Mouse (Mus musculus) megakaryocyte, embryonic 14.5 days (primary cell): ENCODE results near the gene Arhgdib. TPM values are rescaled to one million over a fixed set of nuclear protein-coding genes. Genes with fewer than 3 reads are reported as not detected.
A peak's percentile ranks its signal among the peaks of the same experiment; 100 is the strongest.

ENCODE experiments used
- H3K27me3 ChIP-seq: replicated peaks from 2 replicates; pipeline ENCODE3; 2012; ENCODE audit warnings: inconsistent platforms
- H3K36me3 ChIP-seq: replicated peaks from 2 replicates; pipeline ENCODE3; 2012; ENCODE audit warnings: low read length, inconsistent platforms, mixed read lengths
- H3K4me1 ChIP-seq: 2 replicates; pipeline ENCODE4 v1.6.1; 2012; ENCODE audit warnings: inconsistent platforms
- H3K4me3 ChIP-seq: replicated peaks from 2 replicates; pipeline ENCODE3; 2012; ENCODE audit warnings: moderate library complexity, mild to moderate bottlenecking, inconsistent platforms
- H3K9me3 ChIP-seq: 2 replicates; pipeline ENCODE4 v1.6.1; 2012; ENCODE audit warnings: inconsistent platforms
- FLI1 ChIP-seq: IDR thresholded peaks from 2 replicates; pipeline ENCODE4 v1.6.1; 2012; ENCODE audit warnings: low read length, inconsistent platforms, mixed read lengths
- GATA1 ChIP-seq: IDR thresholded peaks from 3 replicates; pipeline ENCODE4 v1.6.1; 2012; ENCODE audit warnings: mixed read lengths, low read length, inconsistent platforms, borderline replicate concordance
- polyA plus RNA-seq: library from polyadenylated mRNA; stranded (reverse); fragments of >175 nt; gene quantifications from 2 replicates; pipeline ENCODE4 v1.2.3, GENCODE M21; 2012; ENCODE audit warnings: low replicate concordance; ENCODE audit not compliant: insufficient read depth

The Arhgdib gene
- polyA plus RNA-seq, 1 experiment: 310 TPM

DNA sequence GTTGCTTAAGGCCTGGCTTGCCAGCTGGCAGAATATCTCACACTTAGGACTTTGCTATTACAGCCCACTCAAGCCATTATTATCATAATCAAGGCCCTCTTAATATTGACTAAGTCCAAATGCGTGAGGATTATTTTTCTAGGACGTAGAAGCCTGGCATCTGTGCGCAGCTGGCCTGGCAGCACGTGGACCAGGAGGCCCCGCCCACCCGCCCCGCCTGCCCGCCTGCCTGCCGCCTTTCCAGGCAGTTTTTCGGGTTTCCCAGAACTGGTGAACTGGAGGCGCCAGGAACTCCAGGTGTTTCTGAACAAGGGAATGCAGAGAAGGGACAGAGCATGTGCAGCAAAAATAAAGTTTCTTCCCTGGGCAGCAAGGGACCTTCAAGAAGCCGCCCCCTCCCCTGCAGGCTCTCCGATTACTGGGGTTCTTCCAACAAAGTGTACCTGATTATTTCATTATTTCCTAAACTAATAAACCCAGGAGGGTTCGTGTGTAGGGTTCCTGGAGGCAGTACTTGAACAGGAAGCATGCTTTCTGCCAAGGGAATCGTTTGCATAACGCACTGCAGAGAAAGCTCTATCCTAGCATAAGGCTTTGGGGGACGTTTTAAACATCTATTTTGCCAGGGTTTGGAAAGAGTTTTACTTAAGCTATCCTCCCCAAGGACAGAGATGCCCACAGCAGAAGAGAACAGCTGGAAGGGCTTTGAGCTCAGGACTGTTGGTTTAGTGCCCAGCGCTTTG is 28.1 kb downstream of the Arhgdib start:
- no peak overlapping the region for H3K4me3 ChIP-seq
- no peak for TF ChIP-seq FLI1
- TF ChIP-seq GATA1: no peak
- peaks cover 11% of the 10 kb centered on the region; the same call in 1 of the 2 replicates for H3K4me1 ChIP-seq
- peaks cover 6% of the 10 kb centered on the region; the same call in 1 of the 2 replicates for H3K9me3 ChIP-seq
- H3K27me3 ChIP-seq: no peaks in the 10 kb centered on the region
- peaks cover 85% of the 10 kb centered on the region for H3K36me3 ChIP-seq

DNA sequence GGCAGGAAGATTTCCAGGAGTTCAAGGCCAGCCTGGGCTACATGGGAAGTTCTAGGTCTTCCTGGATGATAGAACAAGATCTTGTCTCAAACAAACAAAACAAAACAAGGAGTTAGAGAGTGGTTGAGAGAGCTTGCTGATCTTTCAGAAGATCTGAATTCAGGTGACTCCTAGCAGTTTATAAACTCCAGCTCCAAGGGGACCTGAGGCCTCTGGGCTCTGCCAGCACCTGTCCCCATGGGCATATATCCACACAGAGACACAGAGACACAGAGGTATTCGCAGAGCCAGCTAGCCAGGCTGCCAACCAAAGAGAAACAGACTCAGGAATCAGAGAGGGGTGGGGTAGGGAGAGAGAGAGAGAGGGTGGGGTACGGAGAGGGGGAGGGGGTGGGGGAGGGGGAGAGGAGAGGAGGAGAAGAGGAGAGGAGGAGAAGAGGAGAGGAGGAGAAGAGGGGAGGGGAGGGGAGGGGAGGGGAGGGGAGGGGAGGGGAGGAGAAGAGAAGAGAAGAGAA is 28.9 kb downstream of the Arhgdib start:
- H3K27me3 ChIP-seq: no peaks in the 10 kb centered on the region
- H3K4me1 ChIP-seq: peaks cover 11% of the 10 kb centered on the region; the same call in 1 of the 2 replicates
- peaks cover 6% of the 10 kb centered on the region; the same call in 1 of the 2 replicates for H3K9me3 ChIP-seq
- peaks cover 82% of the 10 kb centered on the region for H3K36me3 ChIP-seq
- no peak overlapping the region for H3K4me3 ChIP-seq
- no peak for TF ChIP-seq GATA1
- no peak for TF ChIP-seq FLI1

DNA sequence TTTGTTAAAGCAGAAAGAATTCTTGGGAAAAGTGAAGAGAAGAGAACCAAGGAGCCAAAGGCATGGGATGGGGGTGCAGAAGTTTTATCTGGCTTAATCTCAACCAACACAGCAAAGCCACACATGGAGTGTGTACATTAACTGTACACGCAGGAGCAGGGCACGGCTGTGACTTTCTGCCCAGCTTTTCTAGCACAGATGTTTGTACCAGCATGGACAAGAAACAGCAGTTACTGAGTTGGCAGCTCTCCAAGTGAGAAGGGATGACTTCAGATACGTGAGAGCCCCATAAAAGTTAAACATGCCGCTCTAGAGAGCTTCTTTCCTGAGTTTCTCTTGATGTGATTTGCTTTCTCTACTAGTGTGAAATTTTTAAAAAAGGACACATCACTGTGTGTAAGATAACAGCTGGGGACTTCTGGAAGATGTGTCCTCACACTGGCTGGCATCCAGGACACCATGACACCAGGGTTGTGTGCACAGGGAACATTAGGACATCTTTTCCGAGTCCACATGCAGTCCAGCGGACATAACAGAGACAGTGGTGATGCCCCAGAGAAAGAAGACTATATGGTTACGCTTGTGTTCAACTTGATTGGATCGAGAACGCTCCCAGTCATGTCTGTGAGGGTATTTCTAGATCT is 31.3 kb downstream of the Arhgdib start:
- TF ChIP-seq FLI1 (no peak), GATA1 (no peak)
- no peaks in the 10 kb centered on the region for H3K27me3 ChIP-seq
- peaks cover 68% of the 10 kb centered on the region for H3K36me3 ChIP-seq

DNA sequence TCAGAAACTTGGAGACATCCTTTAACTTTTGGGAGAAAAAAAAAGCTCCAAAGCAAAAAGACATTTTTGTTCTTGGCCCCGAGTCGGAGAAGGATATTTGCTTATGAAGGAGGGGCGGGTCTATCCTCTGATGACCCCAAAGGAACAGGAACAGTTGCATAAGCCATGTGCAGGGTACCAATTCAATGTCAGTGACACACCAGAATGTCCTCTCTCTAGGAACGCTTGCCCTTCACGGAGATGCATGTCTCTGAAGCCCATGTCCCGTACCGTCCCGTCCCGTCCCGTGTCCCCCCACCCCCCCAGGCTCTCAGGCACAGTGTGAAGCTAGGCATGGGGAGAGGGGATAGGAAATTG is 34.8 kb downstream of the Arhgdib start:
- no peaks in the 10 kb centered on the region for H3K27me3 ChIP-seq
- H3K9me3 ChIP-seq: peaks cover 6% of the 10 kb centered on the region; the same call in 1 of the 2 replicates
- H3K4me1 ChIP-seq: peaks cover 43% of the 10 kb centered on the region
- H3K36me3 ChIP-seq: peaks cover 42% of the 10 kb centered on the region
- TF ChIP-seq FLI1: no peak
- no peak for TF ChIP-seq GATA1
- no peak overlapping the region for H3K4me3 ChIP-seq

More for the DNA sequence above, 31.3 kb downstream of the Arhgdib start:
- no peak overlapping the region for H3K4me3 ChIP-seq
- peaks cover 17% of the 10 kb centered on the region for H3K4me1 ChIP-seq
- H3K9me3 ChIP-seq: peaks cover 6% of the 10 kb centered on the region; the same call in 1 of the 2 replicates

DNA sequence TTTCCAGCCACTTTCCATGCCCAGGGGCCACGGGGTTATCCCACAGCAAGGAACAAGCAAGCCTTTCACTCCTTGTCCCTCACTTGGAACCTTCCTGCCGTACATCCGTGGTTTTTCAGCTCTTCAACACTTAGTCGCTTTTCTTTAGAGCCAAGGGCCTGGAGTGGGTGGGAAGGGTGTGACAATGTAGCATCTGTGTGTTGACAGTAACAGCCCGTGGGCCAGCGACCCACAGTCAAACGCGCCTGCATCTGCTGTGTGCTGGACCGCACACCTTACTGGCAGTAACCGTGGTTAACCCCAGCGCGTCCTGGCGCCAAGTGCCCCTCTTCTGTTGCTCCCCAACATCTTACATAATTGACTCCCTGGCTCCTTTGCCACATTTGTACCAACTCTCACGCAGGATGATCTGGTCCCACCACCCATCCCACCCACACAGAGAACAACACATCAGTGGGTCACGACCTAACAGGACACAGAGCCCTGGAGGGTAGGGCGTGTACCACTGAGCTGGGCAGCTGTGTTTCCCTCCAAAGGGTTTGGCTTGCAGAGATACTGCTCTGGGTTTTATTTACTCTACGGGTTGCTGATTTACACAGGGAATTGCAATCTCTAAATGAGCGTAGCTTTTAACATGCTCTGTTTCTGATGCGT is 35.3 kb downstream of the Arhgdib start:
- H3K36me3 ChIP-seq: peaks cover 37% of the 10 kb centered on the region
- no peak overlapping the region for H3K4me3 ChIP-seq
- H3K4me1 ChIP-seq: peaks cover 48% of the 10 kb centered on the region
- no peak for TF ChIP-seq FLI1
- H3K9me3 ChIP-seq: peaks cover 6% of the 10 kb centered on the region; the same call in 1 of the 2 replicates
- no peaks in the 10 kb centered on the region for H3K27me3 ChIP-seq

DNA sequence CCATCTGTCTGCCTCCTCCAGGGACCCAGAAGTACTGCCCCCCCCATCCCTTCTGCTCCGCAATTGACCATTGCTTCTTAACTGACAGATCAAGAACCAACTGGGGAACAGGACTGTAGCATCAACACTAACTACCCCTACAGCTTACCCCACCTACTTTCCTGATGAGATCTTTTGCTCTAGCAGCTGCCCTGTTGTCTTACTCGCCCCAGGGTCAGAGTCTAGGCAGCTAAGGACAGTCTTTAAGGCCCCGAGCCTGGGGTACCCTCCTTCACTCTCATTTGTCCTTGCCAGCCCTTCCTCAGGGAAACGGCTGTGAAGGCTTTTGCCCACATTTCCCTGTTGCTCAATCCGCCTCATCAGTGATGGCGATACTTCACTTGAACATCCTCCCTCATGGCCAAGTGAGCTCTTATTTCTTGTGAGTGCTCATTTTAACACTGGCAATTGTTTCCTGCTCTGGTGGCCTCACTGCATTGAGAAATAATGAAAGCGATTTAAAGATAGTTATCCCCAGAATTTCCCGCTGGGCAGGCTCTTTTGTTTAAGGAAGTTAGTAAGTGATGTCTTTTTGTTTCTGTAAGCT is 37.7 kb downstream of the Arhgdib start:
- H3K27me3 ChIP-seq: no peaks in the 10 kb centered on the region
- TF ChIP-seq FLI1 (no peak), GATA1 (no peak)
- no peak overlapping the region for H3K4me3 ChIP-seq
- H3K9me3 ChIP-seq: no peaks in the 10 kb centered on the region
- peaks cover 14% of the 10 kb centered on the region for H3K36me3 ChIP-seq
- H3K4me1 ChIP-seq: peaks cover 72% of the 10 kb centered on the region

DNA sequence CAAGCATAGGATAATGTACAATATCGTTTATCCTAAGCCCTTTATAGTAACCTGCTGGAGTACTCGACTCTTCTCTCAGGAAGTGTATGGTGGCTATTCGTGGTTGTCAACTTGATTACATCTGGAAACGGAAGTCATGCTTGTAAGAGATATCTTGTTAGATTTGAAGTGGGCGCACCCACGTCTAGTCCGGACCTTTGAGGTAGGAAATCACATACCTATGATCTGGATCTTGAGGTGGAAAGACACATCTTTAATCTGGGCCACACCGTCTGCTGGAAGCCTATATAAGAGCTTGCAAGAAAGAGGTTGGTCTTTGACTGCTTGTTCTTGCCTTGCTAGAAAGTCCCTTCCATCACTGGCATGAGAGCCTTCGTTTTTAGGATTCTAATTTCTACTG is 39.2 kb downstream of the Arhgdib start:
- H3K36me3 ChIP-seq: peaks cover 6% of the 10 kb centered on the region
- H3K4me3 ChIP-seq: no peak overlapping the region
- H3K27me3 ChIP-seq: no peaks in the 10 kb centered on the region
- no peaks in the 10 kb centered on the region for H3K9me3 ChIP-seq
- peaks cover 78% of the 10 kb centered on the region for H3K4me1 ChIP-seq
- TF ChIP-seq GATA1: no peak
- TF ChIP-seq FLI1: no peak

DNA sequence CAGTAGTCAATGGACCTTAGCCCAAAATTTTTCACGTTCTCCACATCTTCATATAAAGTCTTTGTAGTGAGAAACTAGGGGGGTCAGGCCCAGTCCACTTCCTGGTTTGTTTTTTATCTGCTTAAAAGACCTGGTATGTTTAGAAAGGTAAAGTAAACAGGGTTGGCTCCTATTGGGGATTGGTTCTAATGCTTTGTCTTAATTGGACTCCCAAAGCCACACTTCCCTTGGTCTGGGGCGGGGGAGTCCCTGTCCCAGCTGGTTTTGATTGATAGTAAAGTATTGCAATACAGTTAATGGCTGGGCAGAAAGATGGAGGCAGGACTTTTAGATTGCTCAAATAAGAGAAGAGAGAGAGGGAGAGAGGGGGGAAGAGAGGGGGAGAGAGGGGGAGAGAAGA is 40.7 kb downstream of the Arhgdib start:
- no peaks in the 10 kb centered on the region for H3K27me3 ChIP-seq
- H3K4me3 ChIP-seq: no peak overlapping the region
- no peaks in the 10 kb centered on the region for H3K9me3 ChIP-seq
- peaks cover 68% of the 10 kb centered on the region for H3K4me1 ChIP-seq
- peaks cover under 1% of the 10 kb centered on the region for H3K36me3 ChIP-seq
- TF ChIP-seq GATA1: no peak
- no peak for TF ChIP-seq FLI1

DNA sequence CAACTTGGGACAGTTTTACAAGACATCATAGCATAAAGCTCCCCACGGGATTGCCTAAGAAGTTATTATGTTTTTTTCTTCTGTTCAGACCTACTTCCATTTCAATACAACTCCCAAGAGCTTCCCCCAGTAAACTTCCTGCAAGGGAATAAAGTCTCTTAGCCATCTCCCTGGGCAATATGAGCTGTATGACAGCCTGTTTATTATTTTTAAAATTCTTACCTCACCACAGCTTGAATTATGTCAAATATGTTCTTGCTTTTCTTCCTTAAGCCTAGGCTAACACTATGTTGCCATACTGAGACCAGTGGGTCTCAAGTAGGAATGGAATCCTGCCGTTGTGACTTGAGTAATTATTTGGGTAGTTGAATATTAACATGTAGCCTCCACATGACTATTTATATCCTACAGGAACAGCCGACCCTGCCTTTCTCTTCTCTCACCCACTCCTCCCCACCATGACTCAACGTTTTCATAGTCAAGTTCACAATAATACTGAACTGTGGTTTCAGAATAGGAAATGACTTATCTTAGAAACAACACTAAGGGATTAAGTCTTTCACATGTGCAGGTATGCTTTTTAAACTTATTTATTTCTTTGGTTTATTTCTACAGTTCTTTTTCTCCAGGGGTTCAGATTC is 41.2 kb downstream of the Arhgdib start:
- peaks cover 68% of the 10 kb centered on the region for H3K4me1 ChIP-seq
- no peaks in the 10 kb centered on the region for H3K9me3 ChIP-seq
- H3K4me3 ChIP-seq: peak overlapping the region; percentile 62
- H3K36me3 ChIP-seq: no peaks in the 10 kb centered on the region
- no peaks in the 10 kb centered on the region for H3K27me3 ChIP-seq
- TF ChIP-seq GATA1: no peak
- no peak for TF ChIP-seq FLI1
